Mouse (Mus musculus) stomach, postnatal 0 days (tissue): ENCODE results near the gene 1110051M20Rik. TPM values are rescaled to one million over a fixed set of nuclear protein-coding genes. Genes with fewer than 3 reads are reported as not detected.
"Not testable (repeated sequence)": the region's sequence is repeated elsewhere in the genome, so short reads cannot be mapped to it uniquely, and the experiment has no call there.

ENCODE experiments used
- ATAC-seq: fragments of 200-750 bp; cut with Nextera tagmentation; 2 replicates; pipeline ENCODE4 v1.8.0; 2017; ENCODE audit not compliant: low FRiP score, low TSS enrichment
- DNase-seq: peaks from one replicate; pipeline ENCODE4 v3.0.0-alpha.2; 2016; ENCODE audit warnings: low spot score
- H3K27ac ChIP-seq: fragments of 300-500 bp; sonication (generic); replicated peaks from 2 replicates; pipeline ENCODE4 v1.5.1; 2014; ENCODE audit warnings: mild to moderate bottlenecking, control low read depth
- H3K27me3 ChIP-seq: fragments of 300-500 bp; sonication (generic); 2 replicates; pipeline ENCODE4 v1.6.1; 2014; ENCODE audit warnings: low read length; ENCODE audit not compliant: control insufficient read depth, insufficient read depth
- H3K36me3 ChIP-seq: fragments of 300-500 bp; sonication (generic); 2 replicates; pipeline ENCODE4 v1.6.1; 2014; ENCODE audit warnings: low read length, mixed read lengths; ENCODE audit not compliant: control insufficient read depth, insufficient read depth
- H3K4me1 ChIP-seq: fragments of 300-500 bp; sonication (generic); replicated peaks from 2 replicates; pipeline ENCODE4 v1.6.1; 2014; ENCODE audit warnings: antibody characterized with exemption; ENCODE audit not compliant: control insufficient read depth, insufficient read depth
- H3K4me2 ChIP-seq: fragments of 300-500 bp; sonication (generic); replicated peaks from 2 replicates; pipeline ENCODE4 v1.6.1; 2014; ENCODE audit warnings: low read depth, mild to moderate bottlenecking, control low read depth, moderate library complexity
- H3K4me3 ChIP-seq: fragments of 300-500 bp; sonication (generic); 2 replicates; pipeline ENCODE4 v1.5.1; 2014; ENCODE audit warnings: low read depth, low read length, control low read depth
- H3K9ac ChIP-seq: fragments of 300-500 bp; sonication (generic); 2 replicates; pipeline ENCODE4 v1.6.1; 2014; ENCODE audit warnings: mild to moderate bottlenecking, low read length, control low read depth, mixed read lengths
- H3K9me3 ChIP-seq: fragments of 300-500 bp; sonication (generic); 2 replicates; pipeline ENCODE4 v1.6.1; 2016; ENCODE audit warnings: low read length; ENCODE audit not compliant: control insufficient read depth
- CTCF ChIP-seq: IDR thresholded peaks from 2 replicates; pipeline ENCODE4 v1.5.1; 2016; ENCODE audit warnings: antibody characterized with exemption, low read depth, mild to moderate bottlenecking, moderate library complexity
- EP300 ChIP-seq: optimal IDR thresholded peaks from 2 replicates; pipeline ENCODE3; 2016; ENCODE audit warnings: antibody characterized with exemption
- WGBS: fragments of 180-500 bp; shearing (Covaris S2); extraction: QIAGEN DNeasy Blood & Tissue Kit; methylation state at CpG from one replicate; pipeline ENCODE4 v1.1.7; 2014; 5-methylcytosine and 5-hydroxymethylcytosine counted together
- polyA plus RNA-seq: library from polyadenylated mRNA; unstranded; fragments of >200 nt; fragmentation: Nextera tagmentation; extraction: Ambion mirVana; gene quantifications from 2 replicates; pipeline ENCODE4 v1.2.1, GENCODE M21; 2015

Gene 1110051M20Rik
- 19.1 and 20.3 TPM in 2 replicates for polyA plus RNA-seq

- no peaks in the 10 kb centered on the region for H3K9me3 ChIP-seq
- H3K4me3 ChIP-seq: peak within 1 kb of the TSS; percentile 48
- H3K4me2 ChIP-seq: peak within 1 kb of the TSS; percentile 60
- H3K36me3 ChIP-seq: no peaks in the 10 kb centered on the region
- DNase-seq (peak; percentile 90), ATAC-seq (peak; percentile 94)
- no peaks in the 10 kb centered on the region for H3K27me3 ChIP-seq
- under 1% methylated on average over 19 of the region's 19 CpGs for WGBS
- H3K4me1 ChIP-seq: no peaks in the 10 kb centered on the region
- no peak within 1 kb of the TSS for H3K27ac ChIP-seq
- TF ChIP-seq CTCF (no peak), EP300 (no peak)
- H3K9ac ChIP-seq: peak within 1 kb of the TSS; percentile 51; the same call in 1 of the 2 replicates
Observed at GRCm38 (mm10) chr2:91444286-91444892, at the start of gene 1110051M20Rik. Gene 1110051M20Rik, minus strand, starts transcription at chr2:91444704.

DNA sequence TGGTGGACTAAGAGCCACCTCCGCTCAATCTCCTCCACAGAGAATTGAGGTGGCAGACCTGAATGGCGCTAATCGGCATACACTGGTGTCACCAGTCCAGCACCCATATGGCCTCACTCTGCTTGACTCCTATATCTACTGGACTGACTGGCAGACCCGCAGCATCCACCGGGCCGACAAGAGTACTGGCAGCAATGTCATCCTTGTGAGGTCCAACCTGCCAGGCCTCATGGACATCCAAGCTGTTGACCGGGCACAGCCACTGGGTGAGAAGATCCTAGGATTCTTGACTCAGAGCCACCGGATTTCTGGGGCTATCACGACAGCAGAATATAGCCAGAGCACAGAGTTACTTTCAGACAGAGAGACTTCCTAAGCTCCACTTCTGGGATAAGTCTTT is 49.5 kb upstream of the 1110051M20Rik start:
- no peak overlapping the region for H3K4me2 ChIP-seq
- H3K36me3 ChIP-seq: peaks cover 24% of the 10 kb centered on the region
- DNase-seq (no peak), ATAC-seq (no peak)
- H3K27me3 ChIP-seq: no peaks in the 10 kb centered on the region
- no peak overlapping the region for H3K9ac ChIP-seq
- no peak for TF ChIP-seq EP300
- no peak for TF ChIP-seq CTCF
- no peak overlapping the region for H3K27ac ChIP-seq
- H3K9me3 ChIP-seq: no peaks in the 10 kb centered on the region
- H3K4me1 ChIP-seq: no peaks in the 10 kb centered on the region
- 94% methylated on average over 9 of the region's 9 CpGs for WGBS
- H3K4me3 ChIP-seq: no peak overlapping the region

DNA sequence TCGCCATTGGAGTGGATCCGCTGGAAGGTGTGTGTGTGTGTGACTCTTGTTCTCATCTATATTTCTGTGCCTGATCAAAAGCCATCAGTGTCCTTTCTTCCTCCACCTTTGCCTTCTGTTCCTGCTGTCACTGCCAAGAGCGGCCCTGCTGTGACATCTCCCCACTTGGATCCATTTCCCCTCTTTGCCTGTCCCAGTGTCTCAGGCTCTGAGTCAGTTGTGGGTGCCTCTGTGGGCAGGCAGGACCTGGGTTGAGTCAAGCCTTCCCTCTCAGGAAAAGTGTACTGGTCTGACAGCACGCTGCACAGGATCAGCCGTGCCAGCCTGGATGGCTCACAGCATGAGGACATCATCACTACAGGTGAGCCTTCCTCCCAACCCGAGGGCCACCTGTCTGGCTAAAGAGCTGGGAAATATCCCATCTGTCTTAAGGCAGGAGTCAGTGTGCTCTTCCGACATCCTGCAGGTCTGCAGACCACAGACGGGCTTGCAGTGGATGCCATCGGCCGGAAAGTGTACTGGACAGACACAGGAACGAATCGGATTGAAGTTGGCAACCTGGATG is 47.6 kb upstream of the 1110051M20Rik start:
- Histone ChIP-seq H3K27ac (no peak overlapping the region), H3K4me1 (no peaks in the 10 kb centered on the region), H3K9ac (no peak overlapping the region), H3K4me3 (no peak overlapping the region), H3K9me3 (no peaks in the 10 kb centered on the region), H3K27me3 (no peaks in the 10 kb centered on the region), H3K4me2 (no peak overlapping the region), H3K36me3 (peaks cover 31% of the 10 kb centered on the region)
- TF ChIP-seq CTCF (no peak), EP300 (no peak)
- ATAC-seq (no peak), DNase-seq (no peak)
- 93% methylated on average over 12 of the region's 12 CpGs for WGBS

- not testable (repeated sequence) for H3K4me1 ChIP-seq, H3K27ac ChIP-seq, H3K4me2 ChIP-seq, DNase-seq, ATAC-seq, H3K9me3 ChIP-seq, H3K27me3 ChIP-seq, H3K9ac ChIP-seq, H3K4me3 ChIP-seq
- H3K36me3 ChIP-seq: peaks cover 13% of the 10 kb centered on the region
- WGBS: 67% methylated on average over 1 of the region's 3 CpGs
- peak; percentile 66 for TF ChIP-seq CTCF
Observed at GRCm38 (mm10) chr2:91487295-91487694, 42.8 kb upstream of the 1110051M20Rik start.

DNA sequence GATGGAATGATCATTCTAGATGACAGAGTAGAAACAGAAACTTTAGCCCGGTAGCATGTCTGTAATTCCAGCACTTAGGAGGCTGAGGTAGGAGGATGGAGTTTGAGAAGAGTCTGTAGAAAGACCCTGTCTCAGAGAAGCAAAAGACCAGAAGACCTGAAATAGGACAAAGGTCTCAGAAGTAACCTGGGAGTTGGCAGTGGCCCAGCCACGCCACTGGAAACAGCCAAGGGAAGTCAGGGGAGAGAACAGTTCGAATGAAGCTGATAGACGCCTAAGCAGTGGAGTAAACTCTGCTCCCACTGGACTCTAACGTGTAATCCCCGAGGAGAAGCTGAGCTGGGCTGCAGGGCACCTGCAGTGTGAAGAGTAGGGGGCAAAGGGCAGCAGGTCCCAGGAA is 40.8 kb upstream of the 1110051M20Rik start:
- WGBS: 76% methylated on average over 6 of the region's 6 CpGs
- TF ChIP-seq EP300: no peak
- TF ChIP-seq CTCF: no peak
- no peak overlapping the region for H3K27ac ChIP-seq
- H3K36me3 ChIP-seq: peaks cover 11% of the 10 kb centered on the region
- ATAC-seq (no peak), DNase-seq (no peak)
- H3K4me2 ChIP-seq: no peak overlapping the region
- H3K9ac ChIP-seq: no peak overlapping the region
- no peak overlapping the region for H3K4me3 ChIP-seq
- H3K27me3 ChIP-seq: no peaks in the 10 kb centered on the region
- no peaks in the 10 kb centered on the region for H3K4me1 ChIP-seq
- H3K9me3 ChIP-seq: no peaks in the 10 kb centered on the region

GRCm38 (mm10) chr2:91484698-91485097 is 40.2 kb upstream of the 1110051M20Rik start:
- WGBS: 82% methylated on average over 4 of the region's 4 CpGs
- H3K4me2 ChIP-seq: no peak overlapping the region
- no peak overlapping the region for H3K9ac ChIP-seq
- no peaks in the 10 kb centered on the region for H3K27me3 ChIP-seq
- ATAC-seq (no peak), DNase-seq (no peak)
- H3K9me3 ChIP-seq: no peaks in the 10 kb centered on the region
- H3K36me3 ChIP-seq: peaks cover 13% of the 10 kb centered on the region
- H3K4me3 ChIP-seq: no peak overlapping the region
- H3K27ac ChIP-seq: no peak overlapping the region
- TF ChIP-seq EP300: no peak
- TF ChIP-seq CTCF: no peak
- H3K4me1 ChIP-seq: no peaks in the 10 kb centered on the region
